Mouse (Mus musculus): ENCODE measurements around the gene Dnah7a. TPM values are rescaled to one million over a fixed set of nuclear protein-coding genes. Genes with fewer than 3 reads are reported as not detected.

Gene Dnah7a
- polyA plus RNA-seq, 1 experiment from 2014 or later, result 9.4 TPM

DNA sequence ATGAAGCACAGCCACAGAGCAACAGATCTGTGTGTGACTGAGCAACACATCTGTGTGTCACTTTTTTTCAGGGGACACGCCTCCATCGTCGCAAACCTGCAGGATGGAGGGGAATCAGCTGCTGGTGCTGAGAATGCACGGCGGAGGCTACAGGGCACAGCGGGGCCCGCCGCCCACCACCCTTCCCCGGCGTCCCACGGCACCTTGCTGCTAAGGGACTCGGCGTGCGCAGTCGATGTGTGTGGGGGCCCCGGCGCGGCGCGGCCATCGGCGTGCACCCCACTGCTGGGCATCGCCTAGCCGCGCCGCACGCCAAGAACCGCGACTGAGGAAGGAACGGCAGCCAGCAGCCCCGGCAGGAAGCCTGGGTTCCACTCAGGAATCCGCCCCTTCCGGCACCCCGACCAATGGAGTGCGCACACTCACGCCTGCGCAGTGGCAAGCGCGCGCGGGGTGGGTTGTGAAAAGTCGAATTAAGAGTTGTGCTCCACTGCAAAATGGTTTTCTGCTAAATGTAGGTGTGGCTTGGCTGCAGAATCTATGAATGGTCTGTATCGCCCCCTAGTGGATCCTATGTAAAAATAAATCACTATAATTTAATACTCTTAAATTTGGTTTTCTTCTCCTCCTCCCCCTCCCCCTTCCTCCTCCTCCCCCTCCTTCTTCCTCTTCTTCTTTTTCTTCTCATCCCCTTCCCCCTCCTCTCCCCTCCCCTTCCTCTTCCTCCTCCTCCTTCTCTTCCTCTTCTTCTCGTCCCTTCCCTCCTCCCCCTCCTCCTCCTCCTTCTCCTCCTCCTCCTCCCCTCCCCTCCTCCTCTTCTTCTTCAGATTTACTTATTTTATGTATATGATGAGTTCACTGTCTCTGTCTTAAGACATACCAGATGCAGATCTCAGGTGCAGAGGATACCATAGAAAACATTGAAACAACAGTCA is 354.0 kb downstream of the Dnah7a start, which contains the start of the genes Asdurf, Gm28551 and Asnsd1:
TSS of gene Asdurf (minus strand) at position 293 of the 935 bp plus-strand sequence.
TSS of gene Gm28551 (minus strand) at position 341 of the 935 bp plus-strand sequence.
TSS of gene Asnsd1 (minus strand) at position 426 of the 935 bp plus-strand sequence.
- peaks cover 9% of the 10 kb centered on the region for H3K4me1 ChIP-seq (replicated peaks)
- H3K9me3 ChIP-seq, result no peaks in the 10 kb centered on the region
- peak within 1 kb of the TSS; percentile 56 for H3K4me2 ChIP-seq (replicated peaks)
- H3K27ac ChIP-seq, result peak within 1 kb of the TSS; percentile 87
- ATAC-seq, result peak; percentile 100
- no peaks in the 10 kb centered on the region for H3K27me3 ChIP-seq
- H3K4me3 ChIP-seq (replicated peaks), result peak within 1 kb of the TSS; percentile 78
- peaks cover 18% of the 10 kb centered on the region for H3K36me3 ChIP-seq
- 0% methylated on average over 44 of the region's 44 CpGs for WGBS
- H3K9ac ChIP-seq (replicated peaks), result peak within 1 kb of the TSS; percentile 88

Small RNA genes within 50 kb of the gene (microRNA-seq; reads per million reads assigned to microRNA genes)
- not detected for gene Gm25240

Other genes with a start within 250 kb of the Dnah7a start
- gene Stk17b, start 78.4 kb upstream of the Dnah7a start, polyA plus RNA-seq (2015; fragmentation: Nextera tagmentation; extraction: Ambion mirVana), result 5.8 and 7.7 TPM in 2 replicates